Mouse (Mus musculus) retina, postnatal 7 days (tissue): ENCODE results near the gene Rgs18.

ENCODE experiments used
- DNase-seq: peaks from one replicate; pipeline ENCODE4 v3.0.0-alpha.2; 2012; ENCODE audit warnings: low read depth, low spot score

The Rgs18 gene

GRCm38 (mm10) chr1:144775331-144775730, at the start of gene Rgs18:
TSS of gene Rgs18 (minus strand) at chr1:144775435.
- DNase-seq: no peak

GRCm38 (mm10) chr1:144774394-144774793, 841 bp downstream of the Rgs18 start:
- DNase-seq: no peak

- no peak for DNase-seq
Observed at GRCm38 (mm10) chr1:144766218-144766617, 9.0 kb downstream of the Rgs18 start.

GRCm38 (mm10) chr1:144760792-144761191, 14.4 kb downstream of the Rgs18 start:
- no peak for DNase-seq

GRCm38 (mm10) chr1:144750763-144751162, 24.5 kb downstream of the Rgs18 start:
- DNase-seq: no peak

GRCm38 (mm10) chr1:144746182-144746581, 29.1 kb downstream of the Rgs18 start:
- no peak for DNase-seq

GRCm38 (mm10) chr1:144737739-144738138, 37.5 kb downstream of the Rgs18 start:
- DNase-seq: no peak

GRCm38 (mm10) chr1:144720736-144721135, 54.5 kb downstream of the Rgs18 start:
- no peak for DNase-seq

- no peak for DNase-seq
Observed at GRCm38 (mm10) chr1:144704373-144704772, 70.9 kb downstream of the Rgs18 start.
